Mouse (Mus musculus): ENCODE measurements around the gene Fhdc1.

DNA sequence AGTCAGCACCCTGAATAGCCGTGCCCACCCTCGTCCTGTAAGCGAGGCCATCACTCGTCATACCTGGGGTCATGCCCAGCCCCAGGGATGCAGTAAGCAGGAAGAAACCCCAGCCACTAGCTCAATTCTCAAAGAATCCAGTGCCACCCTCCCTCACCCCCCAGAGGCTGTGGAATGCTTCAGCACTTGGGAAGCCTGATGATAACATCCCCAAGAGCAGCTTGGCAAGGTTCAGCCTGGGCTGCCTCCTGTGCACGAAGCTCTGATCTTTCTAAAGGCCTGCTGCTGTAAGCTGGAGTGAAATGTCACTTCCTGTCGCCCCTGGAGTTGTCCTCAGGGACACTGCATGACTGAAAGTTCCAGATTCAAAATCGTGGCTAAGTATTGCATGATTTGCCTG is 41.4 kb downstream of the Fhdc1 start:
- TF ChIP-seq GATA1 (IDR thresholded peaks at IDR 0.05; ENCODE audit: low read length) (no peak), TAL1 (IDR thresholded peaks at IDR 0.05; ENCODE audit: low read length) (no peak)
